Mouse (Mus musculus) fibroblast of lung, adult 2 months (primary cell): Measurements from ENCODE around the gene Dtnb.

Experiments used
- DNase-seq: peaks from one replicate; pipeline ENCODE4 v3.0.0-alpha.2; 2011; ENCODE audit warnings: low read depth

The Dtnb gene

DNA sequence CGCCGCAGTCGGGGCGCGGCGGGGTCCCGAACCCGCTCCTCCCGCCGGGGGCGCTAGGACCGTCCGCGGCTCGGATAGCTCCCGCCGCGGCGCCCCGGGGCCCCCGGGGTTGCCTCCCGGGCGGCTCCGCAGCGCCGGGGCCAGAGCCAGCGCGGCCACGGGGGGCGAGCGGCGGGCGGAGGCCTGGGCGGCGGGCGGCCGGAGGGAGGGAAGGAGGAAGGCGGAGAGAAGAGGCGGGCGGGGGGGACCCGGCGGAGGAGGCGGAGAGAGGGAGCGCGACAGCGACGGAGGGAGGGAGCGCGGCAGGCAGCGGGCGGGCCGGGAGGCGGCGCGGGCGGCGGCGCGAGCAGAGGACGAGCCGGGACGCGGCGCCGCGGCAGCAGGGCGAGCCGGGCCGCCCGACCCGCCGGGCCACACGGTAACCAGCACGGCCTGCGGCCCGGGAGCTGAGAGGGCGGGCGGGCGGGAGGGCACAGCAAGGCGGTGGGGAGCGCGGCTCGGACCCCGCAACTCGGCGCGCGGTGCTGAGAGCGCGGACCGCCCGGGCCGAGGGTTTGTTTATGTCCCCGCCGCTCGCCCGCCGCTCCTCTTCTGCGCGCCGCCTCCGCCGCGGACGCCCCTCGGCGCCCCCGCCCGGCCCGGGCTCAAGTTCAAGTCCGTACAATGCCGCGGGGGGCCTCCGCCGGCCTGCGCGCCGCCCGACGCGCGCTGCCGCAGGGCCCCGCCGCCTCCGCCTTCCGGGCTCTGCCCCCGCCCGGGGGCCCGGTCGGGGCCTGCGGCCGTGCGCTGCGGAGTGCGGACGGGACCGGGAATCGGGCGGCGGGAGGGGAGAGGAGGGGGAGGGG lies 234.7 kb downstream of the Dtnb start:
- DNase-seq = no peak

DNA sequence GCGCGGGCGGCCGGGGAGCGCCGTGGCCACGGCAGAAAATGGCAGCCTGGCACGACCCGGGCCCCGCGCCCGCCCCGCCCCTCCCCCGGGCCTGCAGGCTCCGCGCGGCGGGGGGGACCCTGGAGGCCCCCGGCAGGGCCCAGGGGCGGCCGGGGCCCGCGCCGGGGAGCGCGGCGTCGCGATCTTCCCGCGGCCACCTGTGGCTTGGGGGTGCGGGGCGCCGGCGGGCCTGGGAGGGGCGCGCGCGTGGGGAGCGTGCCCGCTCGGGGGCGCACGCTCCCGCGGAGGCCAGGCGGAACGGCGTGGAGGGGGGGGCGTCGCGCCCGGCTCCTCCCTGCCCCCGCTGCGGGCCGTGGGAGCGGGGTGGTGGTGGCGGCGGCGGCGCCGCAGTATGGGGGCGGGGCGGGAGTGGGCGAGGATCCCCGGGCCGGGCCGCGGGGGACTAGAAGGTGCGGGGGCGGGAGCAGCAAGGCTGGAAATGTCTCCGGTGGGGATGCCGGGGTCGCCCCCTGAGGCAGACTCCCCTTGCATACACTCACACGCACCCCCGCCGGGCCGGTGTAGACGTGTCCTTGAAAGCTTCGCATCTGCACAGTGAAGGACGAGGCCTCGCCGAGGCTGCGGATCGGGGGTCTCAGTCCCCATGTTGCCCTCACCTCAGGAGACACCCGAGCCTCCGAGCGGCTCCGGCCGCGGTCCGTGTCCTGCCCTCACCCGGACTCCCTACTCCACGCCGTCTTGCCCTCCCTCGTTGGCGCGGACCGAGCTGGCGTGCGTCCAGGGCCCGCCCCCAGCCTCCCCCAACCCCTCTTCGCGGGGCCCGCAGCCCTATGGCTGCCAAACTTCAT lies 235.6 kb downstream of the Dtnb start:
- no peak for DNase-seq

DNA sequence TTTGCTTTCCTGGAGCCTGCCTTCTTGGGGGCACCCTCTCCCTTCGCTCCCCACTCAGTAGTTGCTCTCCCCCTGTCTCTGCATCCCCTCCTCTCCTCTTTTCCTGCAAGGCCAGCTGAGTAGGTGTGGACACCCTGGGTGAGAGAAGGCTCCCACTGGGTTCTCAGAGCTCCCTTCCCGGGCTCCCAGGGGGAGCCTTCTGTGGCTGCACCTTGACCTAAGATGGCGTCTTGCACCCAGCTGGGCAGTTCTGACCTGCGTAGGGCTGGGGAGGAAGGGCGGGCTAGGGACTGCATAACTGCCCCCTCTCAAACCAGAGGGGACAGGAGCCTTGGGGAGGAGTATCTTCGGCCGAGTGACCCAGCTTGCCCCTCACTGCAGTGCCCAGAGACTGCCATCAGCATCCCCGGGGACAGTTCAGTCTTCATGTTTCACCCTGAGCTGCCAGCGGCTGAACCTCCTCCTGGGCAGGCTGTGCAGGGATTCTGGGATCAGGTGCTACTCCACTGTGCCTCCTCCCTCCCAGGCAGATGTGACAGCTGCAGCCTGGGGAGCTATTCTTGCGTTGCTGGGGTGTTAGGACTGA lies 236.3 kb downstream of the Dtnb start:
- no peak for DNase-seq

DNA sequence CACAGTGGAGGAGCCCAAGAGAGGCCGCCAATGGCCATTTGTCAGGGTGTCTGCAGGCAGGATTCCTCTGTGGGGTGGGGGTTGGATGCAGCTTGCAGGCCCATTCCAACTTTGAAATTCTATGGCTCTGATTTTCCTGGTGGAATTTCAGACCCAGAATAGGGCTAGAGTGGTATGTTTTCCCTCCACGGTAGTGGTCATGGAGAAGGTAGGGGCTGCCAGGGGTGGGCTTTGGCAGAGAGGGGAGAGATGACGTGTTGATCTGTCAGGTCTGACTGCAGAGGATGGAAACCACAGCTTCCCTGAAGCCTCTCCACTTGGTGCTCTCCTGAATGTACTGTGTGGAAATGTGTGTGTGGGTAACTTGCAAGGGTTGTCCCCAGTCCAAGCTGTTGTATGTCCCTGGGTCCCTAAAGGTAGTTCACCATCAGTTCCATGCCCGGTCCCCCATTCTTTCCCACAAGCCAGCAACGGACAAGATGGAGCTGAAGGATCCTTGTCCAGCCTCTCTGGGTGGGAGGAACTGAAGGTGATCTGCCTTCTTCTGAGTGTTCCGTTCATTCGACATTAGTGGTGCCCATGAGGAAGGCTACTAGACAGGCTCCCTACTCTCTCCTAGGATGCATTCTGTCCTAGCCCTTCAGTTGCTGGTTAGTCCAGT lies 237.5 kb downstream of the Dtnb start:
- no peak for DNase-seq

GRCm38 (mm10) chr12:3810455-3810854 lies 238.3 kb downstream of the Dtnb start:
- DNase-seq = no peak

DNA sequence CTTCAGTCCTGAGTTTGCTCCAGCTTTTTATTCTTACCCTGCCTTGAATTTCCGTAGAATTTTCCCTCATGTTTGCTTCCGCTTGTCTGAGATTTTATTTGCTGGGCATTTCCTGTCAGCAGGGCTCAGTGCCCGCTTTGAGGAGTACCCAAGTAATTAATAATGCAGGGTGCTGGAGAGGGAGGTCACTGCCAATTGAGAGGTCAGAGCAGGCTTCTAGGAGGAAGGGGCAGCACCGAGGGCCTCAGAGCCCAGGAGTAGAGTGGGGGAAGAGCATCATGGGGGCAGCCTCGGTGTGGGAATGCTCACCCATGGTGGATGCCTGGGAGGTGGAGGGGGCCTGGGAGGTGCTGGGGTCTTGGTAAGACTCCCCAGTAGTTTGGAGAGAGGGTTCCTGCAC lies 239.4 kb downstream of the Dtnb start:
- DNase-seq = no peak

- DNase-seq = no peak
These were observed 240.1 kb downstream of the Dtnb start for GRCm38 (mm10) chr12:3812251-3812650.

GRCm38 (mm10) chr12:3813138-3813537 lies 241.0 kb downstream of the Dtnb start:
- DNase-seq = no peak

DNA sequence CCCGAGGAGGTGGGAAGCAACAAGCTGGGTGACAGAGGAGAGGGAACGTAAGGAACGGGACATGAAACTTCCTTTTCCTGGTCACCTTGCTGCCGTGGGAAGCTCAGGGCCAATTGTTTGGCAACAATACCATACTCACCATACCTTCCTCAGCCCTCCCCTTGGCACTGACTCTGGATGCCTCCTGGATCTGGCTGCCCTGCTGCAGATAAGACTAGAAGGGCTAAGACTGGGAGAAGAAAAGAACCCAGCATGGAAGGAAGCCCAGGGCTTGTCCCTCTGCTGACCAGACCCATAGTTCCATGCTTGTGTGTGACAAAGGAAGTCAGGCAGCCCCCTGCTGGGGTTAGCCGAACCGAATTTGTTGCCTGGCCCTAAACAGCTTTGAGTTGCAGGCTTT lies 243.2 kb downstream of the Dtnb start:
- DNase-seq = no peak

- DNase-seq = no peak
These were observed 244.9 kb downstream of the Dtnb start for GRCm38 (mm10) chr12:3817033-3817432.

DNA sequence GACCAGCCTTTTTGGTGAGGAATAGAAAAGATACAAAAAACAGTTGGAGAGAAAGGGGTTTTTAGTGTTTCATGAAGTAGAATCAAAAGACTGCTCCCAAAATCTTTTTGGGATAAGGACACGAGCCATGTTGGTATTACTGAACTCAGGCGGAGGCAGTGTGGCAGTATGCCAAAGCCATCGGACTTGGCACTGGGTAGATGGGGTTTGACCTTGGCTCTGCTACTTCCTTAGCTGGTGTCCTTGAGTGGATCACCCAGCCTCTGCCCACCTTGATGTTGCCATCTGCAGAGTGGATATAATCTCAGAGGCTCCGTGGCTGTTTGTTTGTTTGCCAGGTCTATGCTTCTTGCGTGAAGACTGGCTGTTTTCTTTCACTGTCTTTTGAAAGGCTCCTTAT lies 245.4 kb downstream of the Dtnb start:
- no peak for DNase-seq

DNA sequence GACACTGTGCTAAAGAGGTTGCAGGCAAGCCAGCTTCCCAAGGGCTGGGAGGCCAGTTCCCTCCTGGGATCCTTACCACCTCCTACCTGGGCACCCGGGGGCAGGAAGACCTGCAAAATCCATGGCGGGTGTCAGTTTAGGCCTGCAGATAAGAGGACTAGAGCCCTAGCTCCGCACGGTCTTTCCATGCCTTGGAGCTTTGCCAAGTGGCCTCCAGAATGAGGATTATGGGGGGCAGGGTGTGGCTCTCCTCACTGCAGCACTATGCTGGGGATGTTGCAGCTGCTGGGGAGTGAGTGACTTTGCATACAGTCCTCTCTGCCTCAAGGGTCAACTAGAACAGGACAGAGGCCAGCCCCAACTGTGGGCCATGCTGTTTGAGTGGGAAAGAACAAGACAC lies 247.7 kb downstream of the Dtnb start:
- no peak for DNase-seq

DNA sequence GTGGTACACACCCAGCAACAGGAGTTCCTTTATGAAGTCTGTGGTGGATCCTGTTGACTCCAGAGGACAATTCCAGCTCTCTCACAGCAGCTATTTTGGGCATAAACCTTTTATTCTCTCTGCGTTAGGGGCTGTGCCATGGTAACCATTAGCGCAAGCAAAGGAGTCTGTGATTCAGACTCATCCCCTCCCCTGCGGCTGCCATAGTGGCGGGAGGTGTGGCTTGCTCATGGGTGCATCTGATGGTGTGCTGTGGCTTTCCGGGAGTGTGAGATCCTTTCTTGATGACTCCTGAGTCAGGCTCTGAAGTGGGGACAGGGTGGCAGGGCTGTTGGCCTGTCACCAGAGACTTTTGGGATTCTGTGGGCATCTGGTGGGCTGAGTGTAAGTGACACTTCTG lies 251.2 kb downstream of the Dtnb start:
- DNase-seq = no peak

DNA sequence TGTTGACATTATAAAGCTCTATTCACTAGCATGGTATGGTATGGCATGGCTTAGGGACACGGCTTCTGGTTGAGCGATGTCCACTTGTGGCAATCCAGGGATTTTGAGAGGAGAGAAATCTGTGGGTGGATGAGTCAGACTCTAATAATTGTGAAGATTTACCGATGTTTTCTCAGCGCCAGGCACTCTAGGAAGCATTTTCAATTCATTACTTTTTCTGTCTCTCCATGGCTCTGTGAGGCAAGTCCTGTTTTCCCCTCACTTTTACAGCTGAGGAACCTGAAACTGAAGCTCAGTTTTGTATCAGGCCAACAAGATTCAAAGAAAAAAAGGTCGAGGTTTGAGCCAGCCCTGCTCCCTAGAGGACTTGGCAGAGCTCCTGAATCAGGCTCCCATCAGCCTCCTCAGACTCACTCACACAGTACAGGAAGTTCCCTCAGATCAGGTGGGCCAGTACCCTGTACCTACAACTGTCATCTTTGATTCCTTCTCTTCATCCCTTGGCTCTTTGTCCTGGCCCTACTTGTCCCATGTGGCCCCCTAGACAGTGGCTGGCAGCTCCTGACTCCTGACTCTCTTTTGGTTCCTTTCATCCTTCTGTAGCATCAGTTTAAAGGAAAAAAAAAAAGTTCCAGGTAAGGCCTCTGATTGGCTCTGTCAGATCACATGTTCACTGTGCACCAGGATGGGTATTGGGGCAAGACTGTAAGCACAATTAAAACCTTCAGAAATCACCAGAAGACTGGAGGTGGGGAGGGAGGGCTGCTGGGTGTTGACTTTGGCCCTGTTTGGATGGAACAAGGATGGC lies 252.9 kb downstream of the Dtnb start:
- no peak for DNase-seq

DNA sequence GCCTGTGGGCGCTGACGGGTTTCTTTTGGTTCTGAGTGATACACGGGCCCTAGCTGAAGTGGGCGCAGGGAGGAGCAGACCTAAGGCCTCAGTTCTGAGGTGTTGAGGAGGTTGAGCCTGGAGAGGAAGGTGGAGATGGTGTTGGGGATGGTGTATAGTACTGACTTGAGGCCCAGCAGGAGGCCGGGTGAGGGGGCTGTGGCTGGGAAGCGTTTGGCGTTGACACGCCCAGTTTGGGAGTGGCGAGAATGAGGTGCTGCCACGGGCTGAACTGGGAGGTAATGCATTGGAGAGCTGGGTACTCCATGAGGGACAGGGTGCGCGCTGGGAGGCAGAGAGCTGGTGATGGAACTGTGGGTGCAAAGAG lies 253.5 kb downstream of the Dtnb start:
- no peak for DNase-seq

DNA sequence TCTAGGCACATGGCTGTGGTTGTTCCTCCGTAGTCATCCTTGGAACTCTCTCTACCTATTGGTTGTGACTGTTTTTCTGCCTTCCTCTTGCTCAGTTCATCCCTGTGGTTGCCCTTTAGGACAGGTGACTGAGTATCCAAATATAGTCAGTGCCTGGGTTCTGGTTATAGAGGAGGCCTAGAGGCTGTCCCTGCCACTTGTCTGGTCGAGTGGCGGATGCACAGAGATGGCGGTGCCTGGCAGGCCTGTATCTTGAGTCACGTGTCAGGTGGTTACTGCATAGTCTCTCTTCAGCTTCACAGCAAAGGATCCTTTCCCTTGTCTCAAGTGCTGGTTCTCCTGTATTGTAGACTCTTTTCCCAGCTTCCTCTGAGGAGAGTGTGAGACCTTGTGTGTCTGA lies 255.6 kb downstream of the Dtnb start:
- no peak for DNase-seq
